Mouse (Mus musculus): ENCODE measurements at regions not wholly inside any gene's neighbourhood (a gene's known extent, or its start where the extent isn't known, plus 50 kb on each side); places are given as distances from the start of the nearest gene placed in this dataset.

DNA sequence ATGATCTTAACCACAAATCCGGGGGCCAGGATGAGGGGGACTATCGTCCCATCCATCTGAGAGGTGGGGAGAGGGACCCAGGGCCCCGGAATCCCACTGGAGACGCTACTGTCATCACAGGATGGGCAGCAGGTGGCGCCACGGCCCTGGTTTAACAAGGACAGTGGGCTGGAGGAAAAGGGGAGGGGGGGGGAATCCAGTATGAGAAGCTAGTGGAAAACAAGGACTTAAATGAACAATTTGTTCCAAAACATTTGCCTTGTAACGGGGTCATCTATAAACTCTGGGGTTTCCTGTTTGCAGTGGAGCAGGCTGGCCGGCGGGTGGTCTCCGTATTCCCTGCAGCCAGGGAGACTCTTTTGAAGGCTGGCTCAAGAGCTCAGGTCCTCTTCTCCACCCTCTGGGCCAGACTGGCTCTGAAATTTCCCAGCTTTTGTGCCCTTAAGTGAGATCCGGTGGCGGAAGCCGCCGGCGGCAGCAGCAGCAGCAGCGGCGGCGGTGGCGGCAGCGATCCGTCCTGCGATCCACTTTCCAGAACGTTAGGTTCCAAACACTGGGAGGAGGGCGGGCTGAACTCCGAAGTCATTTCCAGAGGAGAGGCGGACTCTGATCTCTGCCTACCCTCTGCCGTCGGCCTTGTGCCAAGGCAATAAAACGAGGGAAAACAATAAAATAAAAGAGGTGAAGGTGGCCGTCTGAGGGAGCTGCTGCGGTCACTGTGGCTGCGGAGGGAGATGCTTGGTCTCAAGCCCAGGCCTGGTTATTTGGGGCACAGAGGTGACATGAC is 86.8 kb downstream of the 2410131K14Rik start:
- Histone ChIP-seq H3K27ac (ENCODE audit: control insufficient read depth, low read depth, low read length) (no peak overlapping the region), H3K4me1 (ENCODE audit: control insufficient read depth in 1 of 2, insufficient read depth in 2 of 2, low read length in 2 of 2) (no peaks in the 10 kb centered on the region), H3K9ac (ENCODE audit: control insufficient read depth, low read depth, low read length, poor library complexity, severe bottlenecking) (no peak overlapping the region), H3K79me2 (ENCODE audit: control insufficient read depth, insufficient read depth, low read length, poor library complexity) (no peaks in the 10 kb centered on the region), H3K9me3 (replicated peaks; ENCODE audit: insufficient read depth, low read length) (no peaks in the 10 kb centered on the region), H3K27me3 (ENCODE audit: control insufficient read depth in 1 of 2, insufficient read depth in 2 of 2, low read length in 2 of 2) (no peaks in the 10 kb centered on the region), H3K4me3 (ENCODE audit: control insufficient read depth in 1 of 2, insufficient read depth in 1 of 2, low read depth in 2 of 2, low read length in 2 of 2) (no peak overlapping the region), H3K36me3 (ENCODE audit: control insufficient read depth in 1 of 2, insufficient read depth in 2 of 2, low read length in 2 of 2) (no peaks in the 10 kb centered on the region)
- DNase-seq (ENCODE audit: low read depth, low spot score): no peak
- TF ChIP-seq GABPA (IDR thresholded peaks at IDR 0.05; ENCODE audit: low read depth, low read length) (no peak), RAD21 (IDR thresholded peaks at IDR 0.05; ENCODE audit: low read depth, low read length) (peak; percentile 43), EP300 (IDR thresholded peaks at IDR 0.05; ENCODE audit: low read depth in 1 of 2, low read length in 2 of 2) (no peak), ETS1 (IDR thresholded peaks at IDR 0.05; ENCODE audit: low read depth, low read length) (no peak), ZMIZ1 (IDR thresholded peaks at IDR 0.05; ENCODE audit: low read depth, low read length) (no peak), USF1 (IDR thresholded peaks at IDR 0.05; ENCODE audit: low read depth, low read length) (no peak), POLR2A (IDR thresholded peaks at IDR 0.05; ENCODE audit: control insufficient read depth in 1 of 2, insufficient read depth in 1 of 2, low read depth in 1 of 2, low read length in 2 of 2, poor library complexity in 1 of 2) (no peak), TCF12 (IDR thresholded peaks at IDR 0.05; ENCODE audit: low read depth, low read length) (no peak), NELFE (IDR thresholded peaks at IDR 0.05; ENCODE audit: low read depth, low read length) (no peak), ELF1 (IDR thresholded peaks at IDR 0.05; ENCODE audit: low read depth, low read length) (no peak), ZC3H11A (IDR thresholded peaks at IDR 0.05; ENCODE audit: low read depth, low read length) (no peak), GATA1 (IDR thresholded peaks at IDR 0.05; ENCODE audit: low read depth, low read length) (no peak), TAL1 (IDR thresholded peaks at IDR 0.05; ENCODE audit: low read length) (no peak), E2F4 (IDR thresholded peaks at IDR 0.05; ENCODE audit: borderline replicate concordance, low read depth, low read length) (no peak), MEF2A (IDR thresholded peaks at IDR 0.05; ENCODE audit: extremely low read depth, insufficient replicate concordance, low read depth, low read length, poor library complexity, severe bottlenecking) (no peak), MYB (IDR thresholded peaks at IDR 0.05; ENCODE audit: low read depth, low read length) (no peak), SMC3 (IDR thresholded peaks at IDR 0.05; ENCODE audit: low read depth, low read length) (peak; percentile 46), ZNF384 (IDR thresholded peaks at IDR 0.05; ENCODE audit: low read depth, low read length) (no peak), MAX (IDR thresholded peaks at IDR 0.05; ENCODE audit: low read length) (no peak), MAZ (IDR thresholded peaks at IDR 0.05; ENCODE audit: low read depth, low read length) (no peak), CTCF (IDR thresholded peaks at IDR 0.05 in 2 of 3, conservative IDR thresholded peaks at IDR 0.05 in 1 of 3; ENCODE audit: control insufficient read depth in 1 of 3, insufficient read depth in 1 of 3, low read depth in 2 of 3, low read length in 3 of 3, poor library complexity in 1 of 3, severe bottlenecking in 1 of 3) (peak; percentile 26 to 70 (median 30); a peak in 5 of 6 replicates)

- DNase-seq (ENCODE audit: low read depth, low spot score): no peak
- Histone ChIP-seq H3K27me3 (ENCODE audit: control insufficient read depth in 1 of 2, insufficient read depth in 2 of 2, low read length in 2 of 2) (no peaks in the 10 kb centered on the region), H3K4me3 (ENCODE audit: control insufficient read depth in 1 of 2, insufficient read depth in 1 of 2, low read depth in 2 of 2, low read length in 2 of 2) (no peak overlapping the region), H3K9me3 (replicated peaks; ENCODE audit: insufficient read depth, low read length) (no peaks in the 10 kb centered on the region), H3K9ac (ENCODE audit: control insufficient read depth, low read depth, low read length, poor library complexity, severe bottlenecking) (no peak overlapping the region), H3K36me3 (ENCODE audit: control insufficient read depth in 1 of 2, insufficient read depth in 2 of 2, low read length in 2 of 2) (no peaks in the 10 kb centered on the region), H3K79me2 (ENCODE audit: control insufficient read depth, insufficient read depth, low read length, poor library complexity) (no peaks in the 10 kb centered on the region), H3K27ac (ENCODE audit: control insufficient read depth, low read depth, low read length) (no peak overlapping the region), H3K4me1 (ENCODE audit: control insufficient read depth in 1 of 2, insufficient read depth in 2 of 2, low read length in 2 of 2) (no peaks in the 10 kb centered on the region)
- no peak for TF ChIP-seq HCFC1 (IDR thresholded peaks at IDR 0.05; ENCODE audit: low read depth, low read length)
- no peak for TF ChIP-seq SIN3A (IDR thresholded peaks at IDR 0.05; ENCODE audit: low read length)
- no peak for TF ChIP-seq JUND (IDR thresholded peaks at IDR 0.05; ENCODE audit: low read depth, low read length)
- TF ChIP-seq TAL1 (IDR thresholded peaks at IDR 0.05; ENCODE audit: low read length): no peak
- TF ChIP-seq POLR2AphosphoS5 (IDR thresholded peaks at IDR 0.05; ENCODE audit: borderline replicate concordance, low read depth, low read length): no peak
- TF ChIP-seq RCOR1 (IDR thresholded peaks at IDR 0.05; ENCODE audit: low read depth, low read length): no peak
- no peak for TF ChIP-seq POLR2A (IDR thresholded peaks at IDR 0.05; ENCODE audit: control insufficient read depth in 1 of 2, insufficient read depth in 1 of 2, low read depth in 1 of 2, low read length in 2 of 2, poor library complexity in 1 of 2)
- TF ChIP-seq MAFK (IDR thresholded peaks at IDR 0.05; ENCODE audit: borderline replicate concordance, low read depth, low read length): no peak
- no peak for TF ChIP-seq MYC (IDR thresholded peaks at IDR 0.05; ENCODE audit: low read depth, low read length)
- TF ChIP-seq MXI1 (IDR thresholded peaks at IDR 0.05; ENCODE audit: low read depth, low read length): no peak
- TF ChIP-seq RAD21 (IDR thresholded peaks at IDR 0.05; ENCODE audit: low read depth, low read length): no peak
- TF ChIP-seq MAZ (IDR thresholded peaks at IDR 0.05; ENCODE audit: low read depth, low read length): no peak
- TF ChIP-seq CTCF (IDR thresholded peaks at IDR 0.05 in 2 of 3, conservative IDR thresholded peaks at IDR 0.05 in 1 of 3; ENCODE audit: control insufficient read depth in 1 of 3, insufficient read depth in 1 of 3, low read depth in 2 of 3, low read length in 3 of 3, poor library complexity in 1 of 3, severe bottlenecking in 1 of 3): no peak
- no peak for TF ChIP-seq GATA1 (IDR thresholded peaks at IDR 0.05; ENCODE audit: low read depth, low read length)
- no peak for TF ChIP-seq ZKSCAN1 (IDR thresholded peaks at IDR 0.05; ENCODE audit: low read depth, low read length)
- TF ChIP-seq SMC3 (IDR thresholded peaks at IDR 0.05; ENCODE audit: low read depth, low read length): no peak
- no peak for TF ChIP-seq ELF1 (IDR thresholded peaks at IDR 0.05; ENCODE audit: low read depth, low read length)
- TF ChIP-seq TCF12 (IDR thresholded peaks at IDR 0.05; ENCODE audit: low read depth, low read length): no peak
Observed at GRCm38 (mm10) chr5:118334054-118334453, 89.0 kb downstream of the 2410131K14Rik start.
